Comparison of ENCODE assay signal across 10 mouse cellular contexts in genomic region chr7:82533747-82534504, GRCm38 (mm10).
DNase-seq lines count a peak whose midpoint lies in the region; ATAC-seq and TF ChIP-seq lines count a peak whose summit lies in the region.
"Had no signal": no experiment of that assay in that cellular context is flagged by ENCODE, and none has a peak within 500 bp of the region (broad histone marks: within the 10 kb centered on the region; RNA-seq: fewer than 3 reads in every experiment).

No protein-coding gene starts in this region.

- H3K9me3 ChIP-seq in stomach, embryonic 14.5 days (ENCODE audit: control insufficient read depth, low read depth, low read length): no peaks in the 10 kb centered on the region
- H3K9me3 ChIP-seq in forebrain, embryonic 11.5 days (ENCODE audit: control insufficient read depth, low read length): no peaks in the 10 kb centered on the region
- H3K9me3 ChIP-seq: forebrain, embryonic 15.5 days; limb, embryonic 10.5 days had no signal

- no peak overlapping the region for H3K4me3 ChIP-seq in lung, adult 2 months (replicated peaks; ENCODE audit: extremely low read depth, low read depth, low read length)
- no peak overlapping the region for H3K4me3 ChIP-seq in embryonic fibroblast, embryonic 13.5 days (ENCODE audit: insufficient read depth, low read length)
- H3K4me3 ChIP-seq in stomach, embryonic 14.5 days (ENCODE audit: low read depth, low read length): no peak overlapping the region
- H3K4me3 ChIP-seq in forebrain, embryonic 11.5 days (ENCODE audit: low read depth, low read length): no peak overlapping the region
- H3K4me3 ChIP-seq: forebrain, embryonic 15.5 days; limb, embryonic 10.5 days had no signal

- TF ChIP-seq CTCF in lung, adult 2 months (IDR thresholded peaks at IDR 0.05; ENCODE audit: insufficient read depth, low read length): no peak
- TF ChIP-seq CTCF in embryonic fibroblast, embryonic 13.5 days (IDR thresholded peaks at IDR 0.05; ENCODE audit: borderline replicate concordance, insufficient read depth, low read length): no peak

- WGBS in lung, adult 2 months: 47% methylated on average over 12 of the region's 12 CpGs
- 34% methylated on average over 12 of the region's 12 CpGs for WGBS in stomach, embryonic 14.5 days
- 85% methylated on average over 12 of the region's 12 CpGs for WGBS in forebrain, embryonic 11.5 days

- no peak overlapping the region for H3K4me2 ChIP-seq in stomach, embryonic 14.5 days (replicated peaks; ENCODE audit: low read depth, low read length)
- H3K4me2 ChIP-seq in forebrain, embryonic 11.5 days (ENCODE audit: low read depth, low read length, severe bottlenecking): no peak overlapping the region
- H3K4me2 ChIP-seq: forebrain, embryonic 15.5 days had no signal

- H3K36me3 ChIP-seq in stomach, embryonic 14.5 days (ENCODE audit: control insufficient read depth, insufficient read depth, low read length): no peaks in the 10 kb centered on the region
- H3K36me3 ChIP-seq in forebrain, embryonic 11.5 days (ENCODE audit: control insufficient read depth, insufficient read depth, low read length): no peaks in the 10 kb centered on the region
- H3K36me3 ChIP-seq: forebrain, embryonic 15.5 days; limb, embryonic 10.5 days had no signal

- no peaks in the 10 kb centered on the region for H3K27me3 ChIP-seq in stomach, embryonic 14.5 days (ENCODE audit: control insufficient read depth, insufficient read depth, low read length)
- no peaks in the 10 kb centered on the region for H3K27me3 ChIP-seq in forebrain, embryonic 11.5 days (ENCODE audit: control insufficient read depth, insufficient read depth, low read length)
- H3K27me3 ChIP-seq: forebrain, embryonic 15.5 days had no signal

- H3K4me1 ChIP-seq in lung, adult 2 months (ENCODE audit: control insufficient read depth, insufficient read depth, low read length): no peaks in the 10 kb centered on the region; the same call in 1 of the 2 replicates
- H3K4me1 ChIP-seq in embryonic fibroblast, embryonic 13.5 days (ENCODE audit: control insufficient read depth, insufficient read depth, low read length): peaks cover 8% of the 10 kb centered on the region
- H3K4me1 ChIP-seq in stomach, embryonic 14.5 days (ENCODE audit: control insufficient read depth, insufficient read depth, low read length): peaks cover 7% of the 10 kb centered on the region; the same call in 1 of the 2 replicates
- H3K4me1 ChIP-seq in forebrain, embryonic 11.5 days (replicated peaks; ENCODE audit: control insufficient read depth, insufficient read depth, low read length): no peaks in the 10 kb centered on the region
- H3K4me1 ChIP-seq: forebrain, embryonic 15.5 days; limb, embryonic 10.5 days had no signal

- H3K27ac ChIP-seq in embryonic fibroblast, embryonic 13.5 days (ENCODE audit: insufficient read depth, low read length): peak overlapping the region; percentile 27; the same call in 1 of the 2 replicates
- no peak overlapping the region; the same call in 1 of the 2 replicates for H3K27ac ChIP-seq in stomach, embryonic 14.5 days (ENCODE audit: low read length)
- no peak overlapping the region for H3K27ac ChIP-seq in forebrain, embryonic 11.5 days (ENCODE audit: low read depth, low read length)
- H3K27ac ChIP-seq: forebrain, embryonic 15.5 days; limb, embryonic 10.5 days had no signal

- no peak for TF ChIP-seq POLR2A in lung, adult 2 months (IDR thresholded peaks at IDR 0.05; ENCODE audit: borderline replicate concordance, extremely low read depth, low read depth, low read length)
- no peak for TF ChIP-seq POLR2A in embryonic fibroblast, embryonic 13.5 days (IDR thresholded peaks at IDR 0.05; ENCODE audit: low read depth, low read length)

- ATAC-seq in stomach, embryonic 14.5 days (ENCODE audit: insufficient number of reproducible peaks, insufficient read depth, low FRiP score, low read depth): peak; percentile 65; the same call in 1 of the 2 replicates
- no peak for ATAC-seq in forebrain, embryonic 11.5 days (replicated peaks; ENCODE audit: low FRiP score)
- ATAC-seq: forebrain, embryonic 15.5 days had no signal

- peak; percentile 11 to 21 for DNase-seq in lung, adult 18-20 months
- DNase-seq in lung, adult 2 months: no peak
- peak; percentile 88 for DNase-seq in kidney, postnatal 10 days
- no peak for DNase-seq in T-cell, adult 2 months (ENCODE audit: low spot score)
- no peak for DNase-seq in forebrain, embryonic 11.5 days (ENCODE audit: low spot score)
- no peak for DNase-seq in cerebellum, adult 11-12 months

- no peak overlapping the region for H3K9ac ChIP-seq in stomach, embryonic 14.5 days (replicated peaks; ENCODE audit: low read depth, low read length)
- no peak overlapping the region for H3K9ac ChIP-seq in forebrain, embryonic 11.5 days (ENCODE audit: low read length)
- H3K9ac ChIP-seq: forebrain, embryonic 15.5 days had no signal

Comparison
In these comparisons a context has a peak if more than half of its experiments do, and no peak if none do; other contexts are left out.
1. DNase-seq: peak in lung, adult 18-20 months (2 of 2) and kidney, postnatal 10 days (single experiment); none in lung, adult 2 months (single experiment), T-cell, adult 2 months (single experiment), forebrain, embryonic 11.5 days (single experiment) and cerebellum, adult 11-12 months (single experiment).